Mouse (Mus musculus): ENCODE data around the gene Adam12.

Gene Adam12

GRCm38 (mm10) chr7:134231378-134232346, at the start of gene Adam12:
Gene Adam12, minus strand, starts transcription at chr7:134232146.
- DNase-seq (ENCODE audit: low spot score in 2 of 2) = no peak

- DNase-seq (ENCODE audit: low spot score in 2 of 2) = no peak
These were observed 41.0 kb upstream of the Adam12 start for GRCm38 (mm10) chr7:134272956-134273355.

GRCm38 (mm10) chr7:134272421-134272820, 40.5 kb upstream of the Adam12 start:
- no peak for DNase-seq (ENCODE audit: low spot score in 2 of 2)

- no peak for DNase-seq (ENCODE audit: low spot score in 2 of 2)
These were observed 33.8 kb upstream of the Adam12 start for GRCm38 (mm10) chr7:134265783-134266182.

- peak; percentile 42 to 58 for DNase-seq (ENCODE audit: low spot score in 2 of 2)
These were observed 31.4 kb upstream of the Adam12 start for GRCm38 (mm10) chr7:134263146-134263906.

- DNase-seq (ENCODE audit: low spot score in 2 of 2) = peak; percentile 10 to 24
These were observed 29.2 kb upstream of the Adam12 start for GRCm38 (mm10) chr7:134261003-134261701.

GRCm38 (mm10) chr7:134250273-134250870, 18.4 kb upstream of the Adam12 start:
- no peak for DNase-seq (ENCODE audit: low spot score in 2 of 2)

GRCm38 (mm10) chr7:134248041-134248440, 16.1 kb upstream of the Adam12 start:
- no peak for DNase-seq (ENCODE audit: low spot score in 2 of 2)

- no peak for DNase-seq (ENCODE audit: low spot score in 2 of 2)
These were observed 14.7 kb upstream of the Adam12 start for GRCm38 (mm10) chr7:134246624-134247023.

- no peak for DNase-seq (ENCODE audit: low spot score in 2 of 2)
These were observed 10.8 kb upstream of the Adam12 start for GRCm38 (mm10) chr7:134242773-134243172.

GRCm38 (mm10) chr7:134241212-134241611, 9.3 kb upstream of the Adam12 start:
- no peak for DNase-seq (ENCODE audit: low spot score in 2 of 2)

- no peak for DNase-seq (ENCODE audit: low spot score in 2 of 2)
These were observed 8.6 kb upstream of the Adam12 start for GRCm38 (mm10) chr7:134240579-134240978.

GRCm38 (mm10) chr7:134238863-134239262, 6.9 kb upstream of the Adam12 start:
- no peak for DNase-seq (ENCODE audit: low spot score in 2 of 2)

- no peak for DNase-seq (ENCODE audit: low spot score in 2 of 2)
These were observed 5.4 kb upstream of the Adam12 start for GRCm38 (mm10) chr7:134237356-134237755.

- DNase-seq (ENCODE audit: low spot score in 2 of 2) = no peak
These were observed 4.8 kb upstream of the Adam12 start for GRCm38 (mm10) chr7:134236727-134237126.

GRCm38 (mm10) chr7:134235552-134235951, 3.6 kb upstream of the Adam12 start:
- no peak for DNase-seq (ENCODE audit: low spot score in 2 of 2)

- DNase-seq (ENCODE audit: low spot score in 2 of 2) = no peak
These were observed 1.2 kb downstream of the Adam12 start for GRCm38 (mm10) chr7:134230708-134231107.

- DNase-seq (ENCODE audit: low spot score in 2 of 2) = no peak
These were observed 2.0 kb downstream of the Adam12 start for GRCm38 (mm10) chr7:134229899-134230298.

- DNase-seq (ENCODE audit: low spot score in 2 of 2) = no peak
These were observed 4.0 kb downstream of the Adam12 start for GRCm38 (mm10) chr7:134227773-134228455.

GRCm38 (mm10) chr7:134227101-134227500, 4.8 kb downstream of the Adam12 start:
- DNase-seq (ENCODE audit: low spot score in 2 of 2) = no peak

- no peak for DNase-seq (ENCODE audit: low spot score in 2 of 2)
These were observed 5.7 kb downstream of the Adam12 start for GRCm38 (mm10) chr7:134226231-134226630.
